Mouse (Mus musculus) CH12.LX (cell line): Measurements from ENCODE around the gene Pde4d. TPM values are rescaled to one million over a fixed set of nuclear protein-coding genes. Genes with fewer than 3 reads are reported as not detected.

Experiments
- DNase-seq: peaks from one replicate; pipeline ENCODE4 v3.0.0-alpha.2; 2013; ENCODE audit errors: extremely low read depth
- H3K27ac ChIP-seq: 2 replicates; pipeline ENCODE4 v1.5.1; 2012; ENCODE audit warnings: low read depth, mild to moderate bottlenecking, control low read depth, moderate library complexity; ENCODE audit not compliant: insufficient read depth
- H3K27me3 ChIP-seq: replicated peaks from 2 replicates; pipeline ENCODE3; 2012; ENCODE audit warnings: inconsistent platforms
- H3K36me3 ChIP-seq, 2 experiments: replicated peaks in 1 of 2; 2 replicates each; pipeline versions ENCODE3 to v1.6.1; 2012; ENCODE audit warnings: inconsistent platforms in 1 of 2, low read length in 1 of 2, mild to moderate bottlenecking in 1 of 2, mixed read lengths in 1 of 2, moderate library complexity in 1 of 2; ENCODE audit not compliant: control insufficient read depth in 1 of 2, insufficient read depth in 1 of 2
- H3K4me1 ChIP-seq, 2 experiments: 2 replicates each; pipeline ENCODE4 v1.6.1; 2012; ENCODE audit warnings: inconsistent platforms in 1 of 2, moderate library complexity in 1 of 2; ENCODE audit not compliant: insufficient read depth in 2 of 2, control insufficient read depth in 1 of 2
- H3K4me2 ChIP-seq: 2 replicates; pipeline ENCODE4 v1.6.1; 2012; ENCODE audit warnings: low read depth, mild to moderate bottlenecking, control low read depth; ENCODE audit not compliant: poor library complexity, insufficient read depth, severe bottlenecking
- H3K4me3 ChIP-seq, 3 experiments: fragments of 150-350 bp in 1 of 3; sonication (generic) in 1 of 3; replicated peaks in 1 of 3; 2 replicates each; pipeline versions ENCODE3 to v1.5.1; 2011 to 2012; ENCODE audit warnings: low read depth in 2 of 3, low read length in 2 of 3, mild to moderate bottlenecking in 2 of 3, moderate library complexity in 2 of 3, control low read depth in 1 of 3, improper control_type of control experiment in 1 of 3, inconsistent platforms in 1 of 3, mixed read lengths in 1 of 3; ENCODE audit not compliant: poor library complexity in 1 of 3
- H3K79me2 ChIP-seq: replicated peaks from 2 replicates; pipeline ENCODE4 v1.6.1; 2012; ENCODE audit warnings: mild to moderate bottlenecking, moderate library complexity; ENCODE audit not compliant: control insufficient read depth, poor library complexity, insufficient read depth, severe bottlenecking; ENCODE audit errors: extremely low read depth
- H3K9ac ChIP-seq: 2 replicates; pipeline ENCODE4 v1.6.1; 2012; ENCODE audit warnings: low read depth, mild to moderate bottlenecking, control low read depth, moderate library complexity; ENCODE audit not compliant: insufficient read depth
- H3K9me3 ChIP-seq: replicated peaks from 2 replicates; pipeline ENCODE3; 2012; ENCODE audit warnings: low read length, inconsistent platforms, mixed read lengths
- CHD1 ChIP-seq: IDR thresholded peaks from 2 replicates; pipeline ENCODE4 v1.6.1; 2012; ENCODE audit warnings: low read depth, low read length, improper control_type of control experiment, inconsistent platforms
- CHD2 ChIP-seq: IDR thresholded peaks from 2 replicates; pipeline ENCODE4 v1.6.1; 2011; ENCODE audit warnings: low read length, improper control_type of control experiment
- ELF1 ChIP-seq: IDR thresholded peaks from 2 replicates; pipeline ENCODE4 v1.6.1; 2014; ENCODE audit warnings: low read depth, mild to moderate bottlenecking, inconsistent platforms, low read length, improper control_type of control experiment
- GABPA ChIP-seq: IDR thresholded peaks from 2 replicates; pipeline ENCODE4 v1.6.1; 2012; ENCODE audit warnings: low read depth, low read length, improper control_type of control experiment, inconsistent platforms; ENCODE audit not compliant: insufficient replicate concordance
- IRF4 ChIP-seq: IDR thresholded peaks from 2 replicates; pipeline ENCODE4 v1.6.1; 2014; ENCODE audit warnings: low read depth, mild to moderate bottlenecking, inconsistent platforms, low read length, improper control_type of control experiment
- MAFK ChIP-seq: IDR thresholded peaks from 2 replicates; pipeline ENCODE4 v1.6.1; 2011; ENCODE audit warnings: low read length, improper control_type of control experiment; ENCODE audit not compliant: insufficient replicate concordance
- MAX ChIP-seq: IDR thresholded peaks from 2 replicates; pipeline ENCODE4 v1.6.1; 2011; ENCODE audit warnings: low read length, improper control_type of control experiment
- MAZ ChIP-seq: IDR thresholded peaks from 2 replicates; pipeline ENCODE4 v1.6.1; 2012; ENCODE audit warnings: low read depth, mild to moderate bottlenecking, inconsistent platforms, low read length, improper control_type of control experiment, moderate library complexity
- MEF2A ChIP-seq: IDR thresholded peaks from 2 replicates; pipeline ENCODE4 v1.6.1; 2014; ENCODE audit warnings: low read depth, mild to moderate bottlenecking, inconsistent platforms, low read length, improper control_type of control experiment, borderline replicate concordance
- MYC ChIP-seq: IDR thresholded peaks from 2 replicates; pipeline ENCODE4 v1.6.1; 2011; ENCODE audit warnings: low read depth, mild to moderate bottlenecking, improper control_type of control experiment, low read length
- NELFE ChIP-seq: IDR thresholded peaks from 2 replicates; pipeline ENCODE4 v1.6.1; 2011; ENCODE audit warnings: low read depth, low read length, improper control_type of control experiment
- NRF1 ChIP-seq: IDR thresholded peaks from 2 replicates; pipeline ENCODE4 v1.6.1; 2014; ENCODE audit warnings: low read depth, mild to moderate bottlenecking, inconsistent platforms, low read length, improper control_type of control experiment, moderate library complexity
- POLR2A ChIP-seq: IDR thresholded peaks from 2 replicates; pipeline ENCODE4 v1.6.1; 2011; ENCODE audit warnings: low read depth, mild to moderate bottlenecking, improper control_type of control experiment, low read length
- POLR2AphosphoS2 ChIP-seq: IDR thresholded peaks from 2 replicates; pipeline ENCODE4 v1.6.1; 2011; ENCODE audit warnings: low read depth, low read length, improper control_type of control experiment
- RCOR1 ChIP-seq: conservative IDR thresholded peaks from 2 replicates; pipeline ENCODE4 v1.6.1; 2012; ENCODE audit warnings: low read depth, mild to moderate bottlenecking, inconsistent platforms, low read length, improper control_type of control experiment
- SIN3A ChIP-seq: IDR thresholded peaks from 2 replicates; pipeline ENCODE4 v1.6.1; 2012; ENCODE audit warnings: low read length, improper control_type of control experiment, inconsistent platforms
- SMC3 ChIP-seq: IDR thresholded peaks from 2 replicates; pipeline ENCODE4 v1.6.1; 2011; ENCODE audit warnings: low read depth, low read length, improper control_type of control experiment
- TBP ChIP-seq: conservative IDR thresholded peaks from 2 replicates; pipeline ENCODE4 v1.6.1; 2011; ENCODE audit warnings: low read depth, low read length, improper control_type of control experiment
- TCF12 ChIP-seq: IDR thresholded peaks from 2 replicates; pipeline ENCODE4 v1.6.1; 2014; ENCODE audit warnings: low read depth, mild to moderate bottlenecking, inconsistent platforms, low read length, improper control_type of control experiment
- UBTF ChIP-seq: IDR thresholded peaks from 2 replicates; pipeline ENCODE4 v1.6.1; 2012; ENCODE audit warnings: low read depth, mild to moderate bottlenecking, inconsistent platforms, low read length, improper control_type of control experiment, moderate library complexity
- USF2 ChIP-seq: conservative IDR thresholded peaks from 2 replicates; pipeline ENCODE4 v1.6.1; 2011; ENCODE audit warnings: low read depth, low read length, improper control_type of control experiment
- ZC3H11A ChIP-seq: IDR thresholded peaks from 2 replicates; pipeline ENCODE4 v1.6.1; 2012; ENCODE audit warnings: low read depth, mild to moderate bottlenecking, inconsistent platforms, low read length, improper control_type of control experiment
- ZMIZ1 ChIP-seq: IDR thresholded peaks from 2 replicates; pipeline ENCODE4 v1.6.1; 2012; ENCODE audit warnings: low read depth, mild to moderate bottlenecking, inconsistent platforms, low read length, improper control_type of control experiment
- dilution Hi-C: fragments of 300-500 bp; cut with MboI; formaldehyde crosslinking; loops from 2 replicates; pipeline ENCODE4 v1.14.3; 2020; ENCODE audit warnings: low sequenced_read_pairs; ENCODE audit not compliant: extremely low pct_unique_long_range_greater_than_20kb, extremely low pct_ligation_motif_present
- in situ Hi-C: fragments of 300-500 bp; cut with MboI; formaldehyde crosslinking; loops from 3 replicates; pipeline ENCODE4 v1.14.3; 2019; ENCODE audit warnings: low sequenced_read_pairs, low pct_ligation_motif_present, low pct_unique_long_range_greater_than_20kb, mixed read lengths
- polyA plus RNA-seq: library from polyadenylated mRNA; unstranded; fragments of >175 nt; gene quantifications from 2 replicates; pipeline ENCODE4 v1.2.1, GENCODE M21; 2012; ENCODE audit warnings: low read depth; ENCODE audit not compliant: insufficient read length
- total RNA-seq, 2 experiments: library from RNA; depleted of rRNA; stranded (reverse); fragments of 300-350 nt in 1 of 2; fragments of >200 nt in 1 of 2; gene quantifications; 2 replicates each; pipeline ENCODE4 v1.2.3; 2012 to 2014

The Pde4d gene
- total and polyA plus RNA-seq, 3 experiments = not detected

DNA sequence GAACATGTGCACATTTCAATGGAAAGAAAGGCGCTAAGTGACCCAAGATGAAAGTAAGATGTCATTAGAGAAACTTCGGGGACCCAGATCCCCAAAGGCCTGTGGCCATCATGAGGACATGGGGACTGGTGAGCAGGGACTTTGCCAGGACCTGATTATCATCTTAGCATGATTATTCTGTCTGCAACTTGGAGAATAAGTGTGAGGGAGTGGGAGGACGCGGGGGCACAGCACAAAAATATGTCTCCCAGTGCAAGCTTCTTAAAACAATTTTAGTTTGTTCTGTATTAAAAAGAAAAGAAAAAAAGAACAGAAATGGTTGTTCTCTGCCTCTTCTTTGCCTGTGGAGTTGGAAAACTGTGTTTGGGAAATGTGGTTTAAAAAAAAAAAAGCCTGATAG, 1279.9 kb downstream of the Pde4d start:
- Histone ChIP-seq H3K4me1 (no peaks in the 10 kb centered on the region), H3K27me3 (no peaks in the 10 kb centered on the region), H3K9ac (no peak overlapping the region), H3K9me3 (peaks cover 52% of the 10 kb centered on the region), H3K36me3 (no peaks in the 10 kb centered on the region), H3K27ac (no peak overlapping the region), H3K4me2 (no peak overlapping the region), H3K4me3 (no peak overlapping the region), H3K79me2 (no peaks in the 10 kb centered on the region)
- no peak for DNase-seq
- TF ChIP-seq IRF4 (no peak), ZMIZ1 (no peak), ZC3H11A (no peak), UBTF (no peak), MAFK (no peak), NRF1 (no peak), POLR2A (no peak), MAZ (no peak), TCF12 (no peak), MYC (no peak), RCOR1 (no peak), CHD2 (no peak), GABPA (no peak), SMC3 (no peak), CHD1 (no peak), TBP (no peak), POLR2AphosphoS2 (no peak), ELF1 (no peak)
- in situ Hi-C loops (loop anchor here (25.0 kb wide), 1 partner anchor 492 kb away; no protein-coding TSS in a partner anchor), dilution Hi-C loops (no loop called here)

DNA sequence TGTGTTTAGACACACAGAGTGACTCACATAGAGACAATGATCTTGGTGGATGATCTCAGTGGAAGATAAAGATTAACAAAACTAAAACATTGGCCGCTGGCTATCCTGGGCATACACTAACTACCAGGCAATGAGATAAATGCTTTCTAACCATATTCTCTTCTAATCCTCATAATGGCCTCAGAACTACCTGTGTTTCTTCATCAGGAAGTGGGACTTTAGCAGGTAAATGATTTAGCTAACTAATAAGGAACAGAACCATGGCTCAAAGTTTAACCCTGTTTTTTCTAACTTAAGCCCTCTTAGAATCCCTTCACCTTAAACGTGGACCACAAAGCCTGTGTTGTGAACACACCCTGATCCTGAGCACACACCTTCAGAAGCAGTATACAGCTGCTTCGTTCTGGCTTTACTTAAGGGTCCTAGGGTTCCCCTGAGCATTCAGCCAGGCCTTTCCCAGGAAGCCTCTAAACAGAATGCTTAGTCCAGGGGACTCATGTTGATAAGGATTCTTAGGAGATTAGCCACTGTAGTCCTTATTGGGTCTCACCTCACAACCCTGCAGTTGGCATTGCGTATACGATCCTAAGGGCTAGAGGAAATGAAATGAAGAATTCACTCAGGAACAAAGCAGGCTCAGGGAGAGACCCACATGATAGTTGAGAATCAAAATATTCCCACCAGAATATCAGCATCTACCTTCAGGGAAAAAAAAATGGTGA, 1283.1 kb downstream of the Pde4d start:
- no peak for DNase-seq
- H3K36me3 ChIP-seq = no peaks in the 10 kb centered on the region

More for the DNA sequence above, 1283.1 kb downstream of the Pde4d start:
- TF ChIP-seq NELFE (no peak), MAX (no peak), MAFK (no peak), USF2 (no peak), SIN3A (no peak), MEF2A (no peak), IRF4 (no peak)
- Histone ChIP-seq H3K4me3 (no peak overlapping the region), H3K79me2 (no peaks in the 10 kb centered on the region), H3K4me2 (no peak overlapping the region), H3K27me3 (no peaks in the 10 kb centered on the region), H3K4me1 (no peaks in the 10 kb centered on the region), H3K27ac (no peak overlapping the region), H3K9ac (no peak overlapping the region), H3K9me3 (peaks cover 35% of the 10 kb centered on the region)
- in situ Hi-C loops (loop anchor here (25.0 kb wide), 1 partner anchor 496 kb away; no protein-coding TSS in a partner anchor), dilution Hi-C loops (no loop called here)
